Mouse (Mus musculus): Measurements from ENCODE around the gene Cux2. TPM values are rescaled to one million over a fixed set of nuclear protein-coding genes. Genes with fewer than 3 reads are reported as not detected.
A peak's percentile ranks its signal among the peaks of the same experiment; 100 is the strongest.

The Cux2 gene
- polyA plus RNA-seq, 1 experiment: 1.2 TPM

GRCm38 (mm10) chr5:122085291-122085690 lies 35.4 kb upstream of the Cux2 start:
- H3K27ac ChIP-seq (ENCODE audit: control insufficient read depth, insufficient read depth, low read depth, low read length, poor library complexity): no peak overlapping the region
- whole genome bisulfite sequencing: 66% methylated on average over 7 of the region's 7 CpGs
- no peak for TF ChIP-seq POLR2A (IDR thresholded peaks at IDR 0.05; ENCODE audit: borderline replicate concordance, control insufficient read depth, low read depth, low read length)
- TF ChIP-seq CTCF (IDR thresholded peaks at IDR 0.05; ENCODE audit: control insufficient read depth, insufficient read depth, low read length): no peak
- H3K4me3 ChIP-seq (replicated peaks; ENCODE audit: control insufficient read depth, low read depth, low read length): no peak overlapping the region
- H3K4me1 ChIP-seq (ENCODE audit: control insufficient read depth, insufficient read depth, low read length): no peaks in the 10 kb centered on the region; the same call in 1 of the 2 replicates

- Histone ChIP-seq H3K4me3 (replicated peaks; ENCODE audit: control insufficient read depth, low read depth, low read length) (no peak overlapping the region), H3K4me1 (ENCODE audit: control insufficient read depth, insufficient read depth, low read length) (no peaks in the 10 kb centered on the region; the same call in 1 of the 2 replicates), H3K27ac (ENCODE audit: control insufficient read depth, insufficient read depth, low read depth, low read length, poor library complexity) (no peak overlapping the region)
- 64% methylated on average over 3 of the region's 3 CpGs for WGBS
- no peak for TF ChIP-seq POLR2A (IDR thresholded peaks at IDR 0.05; ENCODE audit: borderline replicate concordance, control insufficient read depth, low read depth, low read length)
- TF ChIP-seq CTCF (IDR thresholded peaks at IDR 0.05; ENCODE audit: control insufficient read depth, insufficient read depth, low read length): no peak
Observed at GRCm38 (mm10) chr5:122084470-122084869, 34.6 kb upstream of the Cux2 start.

- WGBS: 80% methylated on average over 2 of the region's 2 CpGs
- H3K27ac ChIP-seq (ENCODE audit: control insufficient read depth, insufficient read depth, low read depth, low read length, poor library complexity): no peak overlapping the region
- H3K4me1 ChIP-seq (ENCODE audit: control insufficient read depth, insufficient read depth, low read length): no peaks in the 10 kb centered on the region; the same call in 1 of the 2 replicates
- no peak for TF ChIP-seq POLR2A (IDR thresholded peaks at IDR 0.05; ENCODE audit: borderline replicate concordance, control insufficient read depth, low read depth, low read length)
- no peak for TF ChIP-seq CTCF (IDR thresholded peaks at IDR 0.05; ENCODE audit: control insufficient read depth, insufficient read depth, low read length)
- H3K4me3 ChIP-seq (replicated peaks; ENCODE audit: control insufficient read depth, low read depth, low read length): no peak overlapping the region
Observed at GRCm38 (mm10) chr5:122083282-122083681, 33.4 kb upstream of the Cux2 start.

GRCm38 (mm10) chr5:122081471-122081870 lies 31.6 kb upstream of the Cux2 start:
- H3K27ac ChIP-seq (ENCODE audit: control insufficient read depth, insufficient read depth, low read depth, low read length, poor library complexity): no peak overlapping the region
- WGBS: 82% methylated on average over 13 of the region's 13 CpGs
- H3K4me1 ChIP-seq (ENCODE audit: control insufficient read depth, insufficient read depth, low read length): no peaks in the 10 kb centered on the region
- H3K4me3 ChIP-seq (replicated peaks; ENCODE audit: control insufficient read depth, low read depth, low read length): no peak overlapping the region
- no peak for TF ChIP-seq CTCF (IDR thresholded peaks at IDR 0.05; ENCODE audit: control insufficient read depth, insufficient read depth, low read length)
- TF ChIP-seq POLR2A (IDR thresholded peaks at IDR 0.05; ENCODE audit: borderline replicate concordance, control insufficient read depth, low read depth, low read length): no peak

- TF ChIP-seq CTCF (IDR thresholded peaks at IDR 0.05; ENCODE audit: control insufficient read depth, insufficient read depth, low read length): no peak
- TF ChIP-seq POLR2A (IDR thresholded peaks at IDR 0.05; ENCODE audit: borderline replicate concordance, control insufficient read depth, low read depth, low read length): no peak
- 89% methylated on average over 11 of the region's 11 CpGs for WGBS
- Histone ChIP-seq H3K4me3 (replicated peaks; ENCODE audit: control insufficient read depth, low read depth, low read length) (no peak overlapping the region), H3K27ac (ENCODE audit: control insufficient read depth, insufficient read depth, low read depth, low read length, poor library complexity) (no peak overlapping the region), H3K4me1 (ENCODE audit: control insufficient read depth, insufficient read depth, low read length) (no peaks in the 10 kb centered on the region)
Observed at GRCm38 (mm10) chr5:122080930-122081329, 31.0 kb upstream of the Cux2 start.

- TF ChIP-seq POLR2A (IDR thresholded peaks at IDR 0.05; ENCODE audit: borderline replicate concordance, control insufficient read depth, low read depth, low read length): no peak
- peak; percentile 67 for TF ChIP-seq CTCF (IDR thresholded peaks at IDR 0.05; ENCODE audit: control insufficient read depth, insufficient read depth, low read length)
- H3K4me1 ChIP-seq (ENCODE audit: control insufficient read depth, insufficient read depth, low read length): no peaks in the 10 kb centered on the region
- H3K4me3 ChIP-seq (replicated peaks; ENCODE audit: control insufficient read depth, low read depth, low read length): no peak overlapping the region
- no peak overlapping the region for H3K27ac ChIP-seq (ENCODE audit: control insufficient read depth, insufficient read depth, low read depth, low read length, poor library complexity)
- WGBS: 80% methylated on average over 7 of the region's 7 CpGs
Observed at GRCm38 (mm10) chr5:122079796-122080195, 29.9 kb upstream of the Cux2 start.

GRCm38 (mm10) chr5:122077244-122077643 lies 27.3 kb upstream of the Cux2 start:
- Histone ChIP-seq H3K4me3 (replicated peaks; ENCODE audit: control insufficient read depth, low read depth, low read length) (no peak overlapping the region), H3K27ac (ENCODE audit: control insufficient read depth, insufficient read depth, low read depth, low read length, poor library complexity) (no peak overlapping the region), H3K4me1 (ENCODE audit: control insufficient read depth, insufficient read depth, low read length) (no peaks in the 10 kb centered on the region)
- TF ChIP-seq CTCF (IDR thresholded peaks at IDR 0.05; ENCODE audit: control insufficient read depth, insufficient read depth, low read length) (no peak), POLR2A (IDR thresholded peaks at IDR 0.05; ENCODE audit: borderline replicate concordance, control insufficient read depth, low read depth, low read length) (no peak)
- 74% methylated on average over 4 of the region's 4 CpGs for WGBS

GRCm38 (mm10) chr5:122075736-122076135 lies 25.8 kb upstream of the Cux2 start:
- no peak overlapping the region for H3K27ac ChIP-seq (ENCODE audit: control insufficient read depth, insufficient read depth, low read depth, low read length, poor library complexity)
- no peaks in the 10 kb centered on the region for H3K4me1 ChIP-seq (ENCODE audit: control insufficient read depth, insufficient read depth, low read length)
- WGBS: 47% methylated on average over 3 of the region's 3 CpGs
- TF ChIP-seq POLR2A (IDR thresholded peaks at IDR 0.05; ENCODE audit: borderline replicate concordance, control insufficient read depth, low read depth, low read length) (no peak), CTCF (IDR thresholded peaks at IDR 0.05; ENCODE audit: control insufficient read depth, insufficient read depth, low read length) (peak; percentile 21; the same call in 1 of the 2 replicates)
- H3K4me3 ChIP-seq (replicated peaks; ENCODE audit: control insufficient read depth, low read depth, low read length): no peak overlapping the region

- TF ChIP-seq CTCF (IDR thresholded peaks at IDR 0.05; ENCODE audit: control insufficient read depth, insufficient read depth, low read length) (no peak), POLR2A (IDR thresholded peaks at IDR 0.05; ENCODE audit: borderline replicate concordance, control insufficient read depth, low read depth, low read length) (no peak)
- 69% methylated on average over 4 of the region's 4 CpGs for WGBS
Observed at GRCm38 (mm10) chr5:122071997-122072396, 22.1 kb upstream of the Cux2 start.

More at GRCm38 (mm10) chr5:122071997-122072396, 22.1 kb upstream of the Cux2 start:
- Histone ChIP-seq H3K4me1 (ENCODE audit: control insufficient read depth, insufficient read depth, low read length) (no peaks in the 10 kb centered on the region), H3K27ac (ENCODE audit: control insufficient read depth, insufficient read depth, low read depth, low read length, poor library complexity) (no peak overlapping the region), H3K4me3 (replicated peaks; ENCODE audit: control insufficient read depth, low read depth, low read length) (no peak overlapping the region)
